Mouse (Mus musculus): ENCODE measurements at regions not wholly inside any gene's neighbourhood (a gene's known extent, or its start where the extent isn't known, plus 50 kb on each side); places are given as distances from the start of the nearest gene placed in this dataset.

- DNase-seq (ENCODE audit: low spot score in 2 of 2): no peak
These were observed 292.3 kb downstream of the 1700017N19Rik start for GRCm38 (mm10) chr10:100882584-100882983.

DNA sequence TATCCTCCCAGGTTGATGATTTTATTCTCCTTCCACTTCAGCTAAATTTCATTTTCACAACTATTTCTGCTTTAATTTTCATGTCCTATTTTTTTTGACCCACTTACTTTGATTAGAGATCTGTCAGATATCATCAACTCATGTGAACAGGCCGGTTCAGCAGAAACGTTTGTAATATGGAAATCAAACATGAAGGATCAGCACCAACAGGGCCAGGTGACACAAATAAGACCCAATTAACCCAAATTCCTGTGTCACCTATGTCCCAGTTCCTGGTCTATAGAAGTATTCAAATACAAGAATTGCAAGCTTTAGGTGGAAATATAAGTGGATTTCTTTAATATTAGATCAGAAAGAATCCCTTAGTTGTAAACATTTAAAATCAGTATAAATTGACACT lies 332.7 kb downstream of the 1700017N19Rik start:
- DNase-seq (ENCODE audit: low spot score in 2 of 2): no peak

GRCm38 (mm10) chr10:100927086-100927485 lies 336.8 kb downstream of the 1700017N19Rik start:
- DNase-seq (ENCODE audit: low spot score in 2 of 2): no peak

- DNase-seq (ENCODE audit: low spot score in 2 of 2): no peak
These were observed 341.5 kb downstream of the 1700017N19Rik start for GRCm38 (mm10) chr10:100931739-100932138.

GRCm38 (mm10) chr10:100958371-100958770 lies 368.1 kb downstream of the 1700017N19Rik start:
- DNase-seq (ENCODE audit: low spot score in 2 of 2): no peak

- DNase-seq (ENCODE audit: low spot score in 2 of 2): no peak
These were observed 413.2 kb downstream of the 1700017N19Rik start for GRCm38 (mm10) chr10:101003469-101003868.

GRCm38 (mm10) chr10:101004687-101005086 lies 414.4 kb downstream of the 1700017N19Rik start:
- DNase-seq (ENCODE audit: low spot score in 2 of 2): no peak

- DNase-seq (ENCODE audit: low spot score in 2 of 2): no peak
These were observed 425.1 kb downstream of the 1700017N19Rik start for GRCm38 (mm10) chr10:101015416-101015815.

DNA sequence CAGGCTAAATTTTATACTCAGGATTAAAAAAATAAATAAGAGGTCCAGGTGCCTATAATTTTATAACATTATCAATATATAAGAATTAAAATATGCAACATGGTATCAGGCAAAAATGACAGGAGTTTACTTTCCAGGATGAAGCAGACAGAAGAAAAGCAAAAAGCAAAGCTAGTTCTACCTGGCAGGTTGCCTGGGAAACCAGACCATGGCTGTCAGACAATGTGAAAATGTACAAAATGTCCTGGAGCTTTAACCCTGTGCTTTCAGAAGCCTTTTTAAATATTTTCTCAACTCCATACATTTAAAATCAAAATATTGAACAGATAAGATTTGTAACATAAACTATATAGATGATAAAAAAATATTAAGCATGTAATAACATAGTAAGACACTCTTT lies 448.3 kb downstream of the 1700017N19Rik start:
- DNase-seq (ENCODE audit: low spot score in 2 of 2): no peak

- DNase-seq (ENCODE audit: low spot score in 2 of 2): no peak
These were observed 448.8 kb downstream of the 1700017N19Rik start for GRCm38 (mm10) chr10:101039034-101039433.

Data from adrenal gland, postnatal 4 days (tissue).